In genomic region chr1:87740584-87741290, GRCm38 (mm10) we compare ENCODE assay signal across 12 mouse cellular contexts. TPM values are rescaled to one million over a fixed set of nuclear protein-coding genes. Genes with fewer than 3 reads are reported as not detected.
DNase-seq lines count a peak whose midpoint lies in the region; TF ChIP-seq lines count a peak whose summit lies in the region.
"Had no signal": no experiment of that assay in that cellular context is flagged by ENCODE, and none has a peak within 500 bp of the region (broad histone marks: within the 10 kb centered on the region; RNA-seq: fewer than 3 reads in every experiment).

No protein-coding gene starts in this region.

- H3K4me2 ChIP-seq in CH12.LX (ENCODE audit: insufficient read depth, low read depth, poor library complexity, severe bottlenecking): peak overlapping the region; percentile 58
- H3K4me2 ChIP-seq: liver, embryonic 12.5 days had no signal

- peaks cover 8 to 9% of the 10 kb centered on the region in 2 experiments; a peak in 3 of 4 replicates for H3K4me1 ChIP-seq in CH12.LX (ENCODE audit: control insufficient read depth in 1 of 2, insufficient read depth in 2 of 2)
- H3K4me1 ChIP-seq: embryonic facial prominence, embryonic 10.5 days; liver, embryonic 12.5 days had no signal

- H3K79me2 ChIP-seq in CH12.LX (replicated peaks; ENCODE audit: control insufficient read depth, extremely low read depth, insufficient read depth, poor library complexity, severe bottlenecking) (no peaks in the 10 kb centered on the region), macrophage (ENCODE audit: inconsistent target) (no peaks in the 10 kb centered on the region)

- TF ChIP-seq POLR2A in CH12.LX (IDR thresholded peaks at IDR 0.05; ENCODE audit: low read depth, low read length): no peak

- peak; percentile 24 for TF ChIP-seq RAD21 in CH12.LX (IDR thresholded peaks at IDR 0.05; ENCODE audit: low read depth, low read length)

- no peak overlapping the region for H3K4me3 ChIP-seq in CH12.LX (replicated peaks in 1 of 3; ENCODE audit: low read depth in 2 of 3, low read length in 2 of 3, poor library complexity in 1 of 3)
- H3K4me3 ChIP-seq in macrophage (ENCODE audit: inconsistent target): no peak overlapping the region
- H3K4me3 ChIP-seq: embryonic facial prominence, embryonic 10.5 days; liver, embryonic 12.5 days had no signal

- 50% methylated on average over 6 of the region's 6 CpGs for WGBS in macrophage (ENCODE audit: missing documents)

- H3K27ac ChIP-seq in CH12.LX (ENCODE audit: insufficient read depth, low read depth) (no peak overlapping the region), macrophage (peak overlapping the region; percentile 42)
- H3K27ac ChIP-seq: embryonic facial prominence, embryonic 10.5 days; liver, embryonic 12.5 days had no signal

- H3K9ac ChIP-seq in CH12.LX (ENCODE audit: insufficient read depth, low read depth): 0 out of 2 replicates have a peak overlapping the region, but pooled peaks have one; percentile 27
- H3K9ac ChIP-seq: liver, embryonic 12.5 days had no signal

- peaks cover 2% of the 10 kb centered on the region for H3K9me3 ChIP-seq in CH12.LX (replicated peaks; ENCODE audit: low read length)
- H3K9me3 ChIP-seq: embryonic facial prominence, embryonic 10.5 days; liver, embryonic 12.5 days had no signal

- in situ Hi-C loops in CH12.LX (cut with MboI; ENCODE audit: low pct_ligation_motif_present, low pct_unique_long_range_greater_than_20kb, low sequenced_read_pairs): no loop called here

- H3K27me3 ChIP-seq in CH12.LX (replicated peaks): no peaks in the 10 kb centered on the region
- H3K27me3 ChIP-seq: liver, embryonic 12.5 days had no signal

- TF ChIP-seq EP300 in CH12.LX (IDR thresholded peaks at IDR 0.05; ENCODE audit: low read length): peak; percentile 51

- dilution Hi-C loops in CH12.LX (cut with MboI; ENCODE audit: extremely low pct_ligation_motif_present, extremely low pct_unique_long_range_greater_than_20kb, low sequenced_read_pairs): no loop called here

- H3K36me3 ChIP-seq in CH12.LX (replicated peaks in 1 of 2; ENCODE audit: control insufficient read depth in 1 of 2, insufficient read depth in 1 of 2, low read length in 1 of 2) (no peaks in the 10 kb centered on the region), macrophage (ENCODE audit: inconsistent target) (no peaks in the 10 kb centered on the region)
- H3K36me3 ChIP-seq: embryonic facial prominence, embryonic 10.5 days; liver, embryonic 12.5 days had no signal

- TF ChIP-seq CTCF in CH12.LX (conservative IDR thresholded peaks at IDR 0.05 in 1 of 2, IDR thresholded peaks at IDR 0.05 in 1 of 2; ENCODE audit: low read depth in 2 of 2, low read length in 2 of 2): peak in 1 of 2 experiments; percentile 58; a peak in 2 of 4 replicates

- DNase-seq in gastrocnemius, adult 18-20 months (ENCODE audit: low spot score): peak; percentile 24
- no peak for DNase-seq in gastrocnemius, postnatal 25 days
- peak; percentile 49 for DNase-seq in layer of hippocampus, adult 9-11 months
- DNase-seq in layer of hippocampus, adult 8-10 months (ENCODE audit: low spot score in 2 of 2): no peak
- peak; percentile 43 for DNase-seq in CH12.LX (ENCODE audit: extremely low read depth)
- no peak for DNase-seq in cerebellum, postnatal 36 days
- no peak for DNase-seq in adrenal gland, adult 2 months
- DNase-seq: cerebellum, postnatal 14 days; right cerebral cortex, postnatal 14 days had no signal

TF ChIP-seq in CH12.LX, 34 proteins besides CTCF, POLR2A, EP300 and RAD21:
- TF ChIP-seq IRF4 (IDR thresholded peaks at IDR 0.05; ENCODE audit: low read depth, low read length): peak; percentile 73
- TF ChIP-seq HCFC1 (IDR thresholded peaks at IDR 0.05; ENCODE audit: low read depth, low read length): no peak
- peak; percentile 92 for TF ChIP-seq JUN (IDR thresholded peaks at IDR 0.05; ENCODE audit: insufficient read depth, low read depth, low read length)
- no peak for TF ChIP-seq MAZ (IDR thresholded peaks at IDR 0.05; ENCODE audit: low read depth, low read length)
- no peak for TF ChIP-seq USF2 (conservative IDR thresholded peaks at IDR 0.05; ENCODE audit: low read depth, low read length)
- peak; percentile 99 for TF ChIP-seq MEF2A (IDR thresholded peaks at IDR 0.05; ENCODE audit: borderline replicate concordance, low read depth, low read length)
- no peak for TF ChIP-seq ZMIZ1 (IDR thresholded peaks at IDR 0.05; ENCODE audit: low read depth, low read length)
- 0 out of 2 replicates have a peak, but pooled peaks have one; percentile 39 for TF ChIP-seq ETS1 (conservative IDR thresholded peaks at IDR 0.05; ENCODE audit: low read depth, low read length)
- no peak for TF ChIP-seq KAT2A (IDR thresholded peaks at IDR 0.05; ENCODE audit: insufficient replicate concordance, low read length)
- TF ChIP-seq SIN3A (IDR thresholded peaks at IDR 0.05; ENCODE audit: low read length): no peak
- TF ChIP-seq CHD2 (IDR thresholded peaks at IDR 0.05; ENCODE audit: low read length): no peak
- no peak for TF ChIP-seq NELFE (IDR thresholded peaks at IDR 0.05; ENCODE audit: low read depth, low read length)
- TF ChIP-seq E2F4 (IDR thresholded peaks at IDR 0.05; ENCODE audit: insufficient replicate concordance, low read depth, low read length): no peak
- TF ChIP-seq JUND (conservative IDR thresholded peaks at IDR 0.05; ENCODE audit: low read depth, low read length): peak; percentile 92
- TF ChIP-seq ZKSCAN1 (IDR thresholded peaks at IDR 0.05; ENCODE audit: borderline replicate concordance, low read depth, low read length): no peak
- TF ChIP-seq TBP (conservative IDR thresholded peaks at IDR 0.05; ENCODE audit: low read depth, low read length): no peak
- TF ChIP-seq PAX5 (IDR thresholded peaks at IDR 0.05; ENCODE audit: low read length): no peak
- TF ChIP-seq TCF12 (IDR thresholded peaks at IDR 0.05; ENCODE audit: low read depth, low read length): no peak
- peak; percentile 20; the same call in 1 of the 2 replicates for TF ChIP-seq ZNF384 (IDR thresholded peaks at IDR 0.05; ENCODE audit: low read depth, low read length)
- TF ChIP-seq CHD1 (IDR thresholded peaks at IDR 0.05; ENCODE audit: low read depth, low read length): no peak
- TF ChIP-seq UBTF (IDR thresholded peaks at IDR 0.05; ENCODE audit: low read depth, low read length): no peak
- TF ChIP-seq ELF1 (IDR thresholded peaks at IDR 0.05; ENCODE audit: low read depth, low read length): no peak
- TF ChIP-seq MYC (IDR thresholded peaks at IDR 0.05; ENCODE audit: low read depth, low read length): no peak
- TF ChIP-seq NRF1 (IDR thresholded peaks at IDR 0.05; ENCODE audit: low read depth, low read length): no peak
- TF ChIP-seq MXI1 (IDR thresholded peaks at IDR 0.05; ENCODE audit: low read depth, low read length): no peak
- TF ChIP-seq BHLHE40 (IDR thresholded peaks at IDR 0.05; ENCODE audit: low read depth, low read length): peak; percentile 40
- TF ChIP-seq POLR2AphosphoS2 (IDR thresholded peaks at IDR 0.05; ENCODE audit: low read depth, low read length): no peak
- TF ChIP-seq USF1 (IDR thresholded peaks at IDR 0.05; ENCODE audit: low read depth, low read length): no peak
- no peak for TF ChIP-seq MAFK (IDR thresholded peaks at IDR 0.05; ENCODE audit: insufficient replicate concordance, low read length)
- TF ChIP-seq ZC3H11A (IDR thresholded peaks at IDR 0.05; ENCODE audit: low read depth, low read length): no peak
- no peak for TF ChIP-seq GABPA (IDR thresholded peaks at IDR 0.05; ENCODE audit: insufficient replicate concordance, low read depth, low read length)
- TF ChIP-seq MAX (IDR thresholded peaks at IDR 0.05; ENCODE audit: low read length): no peak
- peak; percentile 43 for TF ChIP-seq SMC3 (IDR thresholded peaks at IDR 0.05; ENCODE audit: low read depth, low read length)
- no peak for TF ChIP-seq RCOR1 (conservative IDR thresholded peaks at IDR 0.05; ENCODE audit: low read depth, low read length)

RNA-seq across cellular contexts. Expression of gene Atg16l1, which starts 14.9 kb away (rescaled TPM):
- 10 to 100 TPM; 16.3 to 17.6 TPM for total RNA-seq in gastrocnemius, adult 18-20 months (2021)
- 10 to 100 TPM; 16.1 to 17.6 TPM for total RNA-seq in gastrocnemius, postnatal 25 days (2021)
- total RNA-seq in layer of hippocampus, adult 8-10 months (2022): 10 to 100 TPM; 62.3 to 87.6 (median 69.5) TPM
- total RNA-seq in CH12.LX (2012; rRNA removed): 19.9 and 22.9 TPM in 2 replicates
- 19.9 and 23.6 TPM in 2 replicates for total RNA-seq in CH12.LX (2014; rRNA removed)
- 20.6 and 21.6 TPM in 2 replicates for polyA plus RNA-seq in CH12.LX (2012; ENCODE audit: insufficient read length, low read depth)
- total RNA-seq in macrophage (2018; cell fraction: chromatin; rRNA removed): 100 to 1,000 TPM in 23 of 26 experiments, 10 to 100 TPM in 3; 85.9 to 320 (median 236) TPM
- total RNA-seq in macrophage (2018; cell fraction: cytosol; rRNA removed): 10 to 100 TPM in 25 of 26 experiments, 1 to 10 TPM in 1; 8.6 to 27.9 (median 18.3) TPM
- total RNA-seq in macrophage (2018; cell fraction: nucleus; rRNA removed): 100 to 1,000 TPM in 11 of 26 experiments, 10 to 100 TPM in 15; 33.0 to 174 (median 85.8) TPM
- 11.7 to 21.9 TPM (median 21.3 TPM) in 3 replicates for polyA plus RNA-seq in macrophage (2018)
- total RNA-seq in adrenal gland, adult 2 months (2021): 10 to 100 TPM; 28.5 to 33.8 TPM
- polyA plus RNA-seq in adrenal gland, adult 2 months (2012; rRNA removed): 15.9 and 17.1 TPM in 2 replicates

Comparison
In these comparisons a context has a peak if more than half of its experiments do, and no peak if none do; other contexts are left out.
1. DNase-seq: peak in gastrocnemius, adult 18-20 months (single experiment), layer of hippocampus, adult 9-11 months (single experiment) and CH12.LX (single experiment); none in gastrocnemius, postnatal 25 days (single experiment), layer of hippocampus, adult 8-10 months (0 of 2), cerebellum, postnatal 36 days (0 of 2) and adrenal gland, adult 2 months (single experiment).